Mouse (Mus musculus): Measurements from ENCODE around the gene Aaed1.
A peak's percentile ranks its signal among the peaks of the same experiment; 100 is the strongest.
"Not testable (repeated sequence)": the region's sequence is repeated elsewhere in the genome, so short reads cannot be mapped to it uniquely, and the experiment has no call there.

Aaed1 gene

DNA sequence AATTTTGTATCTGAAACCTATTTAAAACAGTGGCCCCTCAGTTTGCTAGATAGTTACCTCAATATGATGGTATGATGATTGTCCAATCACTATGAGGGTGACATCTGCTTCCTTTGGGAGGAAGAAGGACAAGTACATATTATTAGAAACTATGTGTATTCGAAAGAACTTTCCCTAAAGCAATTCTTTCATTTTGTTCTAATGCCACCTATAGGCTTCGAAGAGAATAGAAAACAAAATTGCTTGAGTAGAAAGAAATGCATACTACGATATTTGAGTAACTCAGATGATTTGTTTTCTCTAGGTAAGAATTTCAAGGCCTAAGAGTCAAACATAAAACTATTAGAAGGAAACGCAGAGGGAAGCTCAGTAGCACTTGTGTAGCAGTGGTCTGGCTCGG, 3.5 kb downstream of the Aaed1 start:
- DNase-seq (ENCODE audit: low read depth): no peak

DNA sequence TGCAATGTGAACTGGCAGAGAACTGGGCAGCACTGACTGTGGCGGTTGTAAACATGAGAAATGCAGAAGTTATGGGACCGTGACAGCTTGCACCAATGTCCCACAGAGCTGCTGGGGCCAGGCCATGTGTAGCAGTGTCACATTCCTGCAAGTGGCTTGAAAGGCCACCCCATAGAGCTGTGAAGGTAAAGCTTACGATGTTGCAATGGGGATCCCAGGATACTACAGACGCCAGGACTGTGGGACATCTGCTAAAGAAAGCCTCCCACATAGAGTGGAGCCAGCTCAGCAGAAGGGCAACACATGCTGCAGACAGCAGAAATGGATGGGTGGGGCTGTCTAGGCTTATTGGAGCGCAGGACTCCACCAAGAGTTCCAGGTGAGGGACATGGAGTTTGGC, 5.0 kb downstream of the Aaed1 start:
- DNase-seq (ENCODE audit: low read depth): no peak

DNA sequence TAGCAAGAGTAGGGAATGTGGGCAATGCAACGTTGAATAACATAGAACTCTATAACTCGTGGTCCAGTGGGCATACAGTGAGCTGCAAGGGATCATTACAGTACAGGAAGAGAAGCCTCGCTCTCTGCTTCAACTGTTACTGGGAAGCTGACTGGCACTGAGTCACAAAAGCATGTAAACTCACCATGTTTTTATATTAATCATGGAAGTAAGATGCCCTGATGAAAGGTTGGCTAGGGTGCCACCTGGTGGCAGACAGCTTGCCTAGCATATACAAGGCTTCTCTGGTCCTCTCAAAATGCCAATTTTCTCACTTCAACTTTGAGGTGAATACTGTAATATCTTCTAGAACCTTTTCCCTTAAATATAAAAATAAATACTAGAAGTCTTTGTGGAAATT, 6.4 kb downstream of the Aaed1 start:
- DNase-seq (ENCODE audit: low read depth): peak; percentile 83

DNA sequence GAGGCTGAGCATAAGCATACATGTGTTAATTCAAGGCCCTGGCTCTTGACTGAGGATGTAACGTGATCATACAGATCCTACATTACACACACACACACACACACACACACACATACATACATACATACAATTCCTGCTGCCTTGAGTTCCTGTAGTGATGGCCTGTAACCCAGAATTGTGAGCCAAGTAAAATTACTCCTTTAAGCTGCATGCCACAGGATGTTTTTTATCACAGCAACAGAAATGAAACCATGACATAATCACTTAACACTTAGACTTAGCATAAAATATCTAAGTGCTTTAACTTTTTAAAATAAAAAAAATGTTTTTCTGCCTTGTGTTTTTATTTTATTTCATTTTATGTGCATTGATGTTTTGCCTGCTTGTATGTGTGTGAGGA, 13.4 kb downstream of the Aaed1 start:
- peak; percentile 22 for DNase-seq (ENCODE audit: low read depth)

DNA sequence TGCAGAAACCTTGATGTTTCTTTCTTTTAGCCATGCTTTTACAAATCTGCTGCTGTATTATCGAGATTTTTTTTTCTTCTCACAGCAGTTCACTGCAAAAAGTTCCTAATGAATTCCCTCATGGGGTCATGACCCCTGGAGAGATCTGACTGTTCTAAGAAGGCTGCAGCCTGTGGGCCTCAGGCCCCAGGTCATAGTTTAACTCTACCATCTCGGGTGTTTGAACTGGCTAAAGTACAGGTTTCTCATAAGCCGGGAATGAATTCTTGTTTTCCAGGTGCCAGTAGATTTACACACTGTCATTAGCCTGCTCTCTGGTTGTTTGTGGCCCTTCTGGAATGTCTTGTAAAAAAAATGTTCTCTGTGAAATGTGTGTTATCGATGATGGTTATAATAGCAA, 25.7 kb downstream of the Aaed1 start:
- DNase-seq (ENCODE audit: low read depth): no peak

DNA sequence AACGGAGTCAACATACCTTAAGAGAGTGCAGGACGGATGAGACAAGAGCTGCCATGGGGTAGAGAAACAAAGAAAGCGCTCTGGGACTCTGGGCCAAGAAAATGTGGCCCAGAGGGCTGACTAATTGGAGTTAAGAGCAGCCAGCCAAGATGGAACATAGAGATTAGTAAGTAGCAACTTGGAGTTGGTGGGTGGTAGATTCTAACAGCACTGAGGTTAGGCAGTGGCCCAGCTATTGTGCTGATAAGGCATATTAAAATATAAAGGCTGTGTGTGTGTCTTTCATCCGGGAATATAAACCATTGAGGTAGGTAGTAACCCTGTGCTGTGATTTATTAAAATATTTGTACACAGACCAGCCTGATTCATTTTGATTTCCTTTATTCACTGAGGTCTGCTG, 26.2 kb downstream of the Aaed1 start:
- no peak for DNase-seq (ENCODE audit: low read depth)

DNA sequence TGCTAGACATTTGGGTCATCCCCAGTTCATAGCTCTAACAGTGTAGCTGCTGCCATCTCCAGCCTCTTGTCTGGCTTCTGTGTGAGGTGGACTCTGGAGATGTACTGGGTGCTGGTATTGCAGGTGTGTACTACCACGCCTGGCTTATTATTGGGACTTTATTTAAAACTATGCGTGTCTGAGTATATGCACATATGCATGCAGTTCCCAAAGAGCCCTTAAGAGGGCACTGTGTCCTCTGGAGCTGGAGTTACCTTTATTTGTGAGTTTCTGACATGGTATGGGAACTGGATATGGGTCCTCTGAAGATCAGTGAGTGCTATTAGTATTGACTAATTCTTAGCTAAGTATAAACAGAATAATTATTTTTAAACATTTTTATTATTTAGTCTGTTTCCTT, 27.8 kb downstream of the Aaed1 start:
- peak; percentile 46 for DNase-seq (ENCODE audit: low read depth)

DNA sequence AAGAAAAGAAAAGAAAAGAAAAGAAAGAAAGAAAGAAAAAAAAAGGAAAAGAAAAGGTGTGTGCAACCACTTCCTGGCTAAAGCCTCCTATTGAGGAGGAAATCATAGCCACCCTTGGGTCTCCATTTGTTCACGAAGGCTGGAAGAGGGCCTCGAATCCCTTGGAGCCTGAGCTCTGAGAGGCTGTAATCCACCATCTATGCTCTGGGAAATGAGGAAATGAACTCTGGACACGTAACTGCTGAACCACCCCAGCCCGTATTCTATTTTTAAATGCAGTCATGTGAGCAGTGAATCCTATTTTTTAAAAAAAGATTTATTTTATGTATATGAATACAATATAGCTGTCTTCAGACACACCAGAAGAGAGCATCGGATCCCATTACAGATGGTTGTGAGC, 31.6 kb downstream of the Aaed1 start:
- no peak for DNase-seq (ENCODE audit: low read depth)

DNA sequence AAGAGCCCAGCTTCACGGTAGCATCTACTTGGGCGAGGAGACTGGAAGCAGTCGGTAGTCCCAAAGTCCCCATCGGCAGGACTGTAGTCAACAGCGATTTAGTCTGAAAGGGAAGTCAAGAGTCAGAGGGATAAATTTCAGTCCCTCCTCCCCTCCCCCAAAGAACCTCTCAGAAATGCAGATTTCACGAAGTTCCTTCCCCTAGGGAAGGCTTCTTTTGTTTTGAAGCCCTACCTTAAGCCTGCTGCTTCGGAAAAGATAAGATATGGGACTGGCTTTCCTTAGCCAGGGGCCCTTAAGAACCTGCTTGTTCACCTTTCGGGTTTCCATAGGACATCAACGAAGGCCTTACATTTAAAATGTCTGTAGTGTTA, 36.8 kb downstream of the Aaed1 start:
- DNase-seq (ENCODE audit: low read depth): peak; percentile 22

DNA sequence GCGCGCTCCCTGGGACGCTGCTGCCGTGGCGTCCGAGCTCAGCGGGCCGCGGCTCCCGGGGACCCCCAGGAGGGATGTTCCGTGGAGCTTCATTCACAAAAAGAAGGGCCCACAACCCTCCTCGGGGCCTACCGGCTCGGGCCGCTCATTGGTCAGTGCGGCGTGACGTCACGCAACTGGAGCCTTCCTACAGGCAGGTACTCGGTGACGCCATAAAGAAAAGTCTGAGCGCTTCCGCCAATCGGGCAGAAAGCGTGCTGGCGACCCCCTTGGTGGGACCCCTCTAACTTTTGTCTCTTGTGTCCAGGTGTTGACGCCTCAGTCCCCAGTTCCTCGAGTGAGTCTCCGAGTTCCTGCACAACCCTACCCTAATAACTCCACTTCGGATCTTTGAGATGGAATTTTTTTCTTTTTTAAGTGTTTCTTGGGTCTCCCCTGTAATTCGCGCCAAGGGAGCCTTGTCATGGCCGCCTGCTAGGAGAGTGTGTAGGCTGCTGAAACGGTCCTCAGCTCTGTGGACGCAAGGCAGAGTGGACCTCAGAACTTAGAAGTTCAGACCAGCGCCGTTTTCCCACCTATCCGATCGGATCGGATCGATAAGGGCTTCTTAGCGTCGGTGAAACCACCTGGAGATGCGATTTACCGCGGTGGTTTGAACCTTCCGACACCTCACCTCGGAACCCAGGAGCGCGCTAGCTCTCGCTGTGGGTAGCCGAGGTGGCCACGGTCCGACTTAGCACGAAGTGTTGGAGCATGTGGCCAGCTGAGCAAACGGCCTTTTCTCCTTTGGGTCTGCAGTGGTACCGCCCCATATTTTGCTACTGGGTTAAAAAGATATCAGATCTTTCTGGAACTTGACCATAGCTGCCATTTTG, 37.4 kb downstream of the Aaed1 start, which contains the start of gene Cdc14b:
Cdc14b (minus strand) TSS at position 412 of the 875 bp plus-strand sequence.
- peak; percentile 74 for DNase-seq (ENCODE audit: low read depth)

DNA sequence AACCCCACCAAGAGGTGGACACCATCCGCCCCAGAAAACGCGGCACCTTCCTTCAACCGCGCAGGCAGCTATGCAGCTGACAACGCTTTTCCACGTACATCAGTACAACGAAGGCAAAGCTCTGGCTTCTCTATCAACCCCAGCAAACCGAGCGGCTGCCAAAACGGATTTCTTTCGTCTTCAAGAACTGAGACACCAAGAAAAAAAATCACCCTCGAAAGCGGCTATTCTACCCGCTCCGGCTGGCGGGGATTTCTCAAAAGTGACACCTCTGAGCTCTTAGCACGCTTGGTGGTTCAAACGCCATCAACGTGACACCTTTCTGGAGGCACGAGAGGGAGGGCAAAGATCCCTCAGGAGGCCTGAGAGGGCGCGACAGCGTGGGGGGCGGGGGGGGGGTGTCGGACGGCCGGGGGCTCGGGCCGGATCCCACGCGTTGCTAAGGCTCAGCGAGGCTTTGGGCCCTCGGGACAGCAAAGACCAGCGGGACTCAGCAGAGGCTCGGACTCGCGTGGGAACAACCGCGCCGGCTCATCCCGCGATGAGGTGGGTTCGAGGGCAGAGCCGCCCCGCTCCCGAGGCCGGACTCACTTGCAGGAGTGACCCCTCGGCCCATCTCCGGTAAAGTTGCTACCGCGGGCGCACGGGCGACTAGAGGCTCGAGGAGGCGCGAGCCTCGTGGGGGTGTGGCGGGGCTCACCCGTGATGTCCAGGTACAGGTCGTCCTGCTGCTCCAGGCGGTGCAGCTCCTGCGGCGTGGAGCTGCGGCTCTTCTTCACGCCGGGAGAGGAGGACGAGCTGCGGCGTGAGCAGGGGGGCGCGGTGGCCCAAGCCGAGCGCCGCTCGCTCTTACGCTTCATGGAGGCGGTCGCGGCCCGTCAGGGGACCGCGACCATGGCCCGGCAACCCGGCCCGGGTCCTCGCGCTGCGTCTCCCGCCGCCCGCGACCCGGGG, 38.3 kb downstream of the Aaed1 start:
- peak; percentile 70 for DNase-seq (ENCODE audit: low read depth)

DNA sequence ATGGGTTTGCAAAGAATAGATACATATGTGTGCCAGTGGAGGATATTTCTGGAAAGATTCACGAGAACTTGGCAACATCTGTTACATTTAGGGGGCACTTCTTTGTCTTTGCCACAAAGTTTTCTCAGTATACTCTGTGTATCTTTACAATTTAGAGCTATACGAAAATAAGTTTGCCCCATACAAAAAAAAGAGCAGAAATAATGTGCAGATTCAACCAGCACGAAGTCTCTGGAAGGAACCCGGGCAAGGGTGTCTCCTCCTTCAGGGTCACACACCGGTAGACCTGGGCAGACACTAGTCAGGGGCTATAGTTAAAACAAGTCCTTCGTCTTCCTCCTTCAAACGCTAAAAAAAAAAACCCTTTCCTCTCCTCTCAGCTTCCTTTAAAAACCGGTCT, 39.2 kb downstream of the Aaed1 start:
- no peak for DNase-seq (ENCODE audit: low read depth)

DNA sequence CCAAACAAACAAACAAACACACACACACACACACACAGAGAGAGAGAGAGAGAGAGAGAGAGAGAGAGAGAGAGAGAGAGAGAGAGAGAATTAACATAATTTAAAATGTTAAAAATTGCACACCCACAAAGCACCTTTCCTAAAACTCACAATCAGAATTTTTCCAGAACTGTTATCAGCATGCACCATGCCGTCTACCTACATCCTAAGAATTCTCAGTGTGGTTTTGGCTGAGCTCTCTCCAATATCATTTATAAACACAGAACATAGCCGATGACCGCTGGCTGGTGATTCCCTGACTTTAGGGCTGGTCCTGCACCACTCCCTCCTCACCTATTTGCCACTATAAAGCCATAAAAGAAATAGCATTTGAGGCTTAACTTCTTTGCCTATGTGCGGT, 44.1 kb downstream of the Aaed1 start:
- DNase-seq (ENCODE audit: low read depth): no peak

DNA sequence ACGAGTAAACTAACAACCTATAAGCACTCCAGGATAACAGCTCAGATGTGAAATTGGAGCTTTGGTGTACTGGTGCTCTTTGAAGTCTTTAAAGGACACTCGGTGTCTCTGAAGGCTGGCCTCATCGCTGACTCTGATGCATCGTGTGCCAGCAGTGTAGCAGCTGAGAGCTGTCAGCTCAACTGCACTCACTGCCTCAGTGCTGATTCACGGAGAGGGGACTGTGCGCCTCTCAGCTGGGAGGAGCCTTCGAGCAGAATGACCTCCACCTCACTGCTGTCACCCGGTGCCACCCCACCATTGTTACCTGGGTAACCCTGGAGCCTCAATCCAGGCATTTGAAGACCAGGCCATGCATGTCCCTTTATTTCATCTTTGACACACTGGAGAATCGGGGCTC, 45.4 kb downstream of the Aaed1 start:
- no peak for DNase-seq (ENCODE audit: low read depth)

DNA sequence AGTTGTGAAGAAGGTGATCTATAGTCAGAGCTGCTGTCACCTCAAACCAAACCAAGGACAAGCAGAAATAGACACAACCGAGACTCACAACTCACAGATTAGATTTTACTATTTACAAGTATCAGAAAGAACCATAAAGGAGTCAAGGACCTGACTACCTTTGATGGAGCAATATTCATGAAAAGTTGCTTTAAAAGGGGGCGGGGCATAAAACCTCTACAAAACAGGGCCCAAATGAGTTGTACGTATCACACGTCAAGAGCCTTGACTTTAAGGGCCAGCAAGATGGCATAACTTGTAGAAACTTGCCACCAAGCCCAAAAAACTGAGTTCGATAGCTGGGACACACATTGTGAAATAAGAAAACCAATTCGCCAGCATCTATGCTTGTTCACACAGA, 47.9 kb downstream of the Aaed1 start:
- no peak for DNase-seq (ENCODE audit: low read depth)

DNA sequence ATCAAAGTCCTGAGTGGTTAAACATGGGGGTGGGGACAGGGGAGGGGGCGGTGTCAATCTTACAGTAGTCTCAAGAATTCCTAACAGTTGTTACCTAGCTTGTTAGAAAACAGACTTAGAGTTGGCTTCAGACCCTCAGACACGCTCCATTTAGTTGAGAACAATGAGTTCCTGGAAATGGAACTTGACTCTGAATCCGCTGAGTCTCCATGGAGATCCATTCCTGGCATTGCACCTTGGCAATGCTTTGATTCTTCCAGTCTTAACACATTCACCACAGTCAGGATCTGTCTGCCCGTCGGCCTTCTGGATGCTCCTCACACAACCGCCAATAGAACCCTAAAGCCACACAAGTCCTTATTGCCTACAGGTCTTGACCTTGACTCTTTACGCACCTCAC, 52.6 kb downstream of the Aaed1 start:
- no peak for DNase-seq (ENCODE audit: low read depth)

DNA sequence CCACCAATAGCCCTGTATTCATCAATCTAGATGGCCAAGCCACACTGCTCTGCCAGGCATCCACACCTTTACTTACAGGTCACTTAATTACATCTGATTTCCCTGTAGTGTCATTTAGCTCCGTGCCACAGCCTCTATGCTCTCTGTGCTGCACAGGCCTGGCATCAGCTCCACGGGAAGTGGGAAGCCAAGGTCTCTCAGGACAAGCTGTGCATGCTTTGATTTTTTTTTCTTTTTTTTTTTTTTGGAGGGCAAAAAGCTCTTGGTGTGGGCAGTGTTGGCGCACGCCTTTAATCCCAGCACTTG, 54.0 kb downstream of the Aaed1 start:
- no peak for DNase-seq (ENCODE audit: low read depth)

DNA sequence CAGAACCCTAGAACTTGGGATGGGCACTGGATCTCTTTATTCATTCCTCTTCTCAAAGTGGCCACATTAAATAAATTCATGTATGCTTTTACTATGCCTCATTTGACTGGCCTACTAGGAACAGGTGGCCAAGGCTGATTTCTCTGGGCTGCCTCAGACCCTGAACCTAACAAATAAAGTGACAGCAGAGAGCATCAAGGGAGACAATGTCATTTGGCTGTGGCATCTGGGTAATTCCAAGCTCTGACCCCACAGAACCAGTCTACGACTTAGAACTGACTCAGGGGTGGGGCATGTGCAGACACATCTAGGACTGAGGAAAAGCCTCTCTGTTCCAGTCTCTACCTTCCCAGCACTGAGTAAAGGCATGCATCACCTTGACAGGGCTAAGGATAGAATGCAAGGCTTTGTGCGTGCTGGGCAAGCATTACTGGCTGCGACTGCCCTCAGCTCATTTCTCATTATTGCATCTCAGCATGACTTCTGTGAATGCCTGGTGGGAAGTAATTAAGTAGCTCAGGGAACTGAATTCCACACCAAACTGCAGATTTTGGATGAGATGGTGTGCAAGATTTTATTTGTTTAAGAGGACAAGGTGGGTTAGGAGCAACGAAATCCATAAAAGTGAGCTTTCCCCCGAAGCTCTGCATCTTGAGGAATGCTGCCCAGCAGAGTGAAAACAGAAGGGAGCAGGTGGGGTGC, 54.5 kb downstream of the Aaed1 start:
- DNase-seq (ENCODE audit: low read depth): no peak

DNA sequence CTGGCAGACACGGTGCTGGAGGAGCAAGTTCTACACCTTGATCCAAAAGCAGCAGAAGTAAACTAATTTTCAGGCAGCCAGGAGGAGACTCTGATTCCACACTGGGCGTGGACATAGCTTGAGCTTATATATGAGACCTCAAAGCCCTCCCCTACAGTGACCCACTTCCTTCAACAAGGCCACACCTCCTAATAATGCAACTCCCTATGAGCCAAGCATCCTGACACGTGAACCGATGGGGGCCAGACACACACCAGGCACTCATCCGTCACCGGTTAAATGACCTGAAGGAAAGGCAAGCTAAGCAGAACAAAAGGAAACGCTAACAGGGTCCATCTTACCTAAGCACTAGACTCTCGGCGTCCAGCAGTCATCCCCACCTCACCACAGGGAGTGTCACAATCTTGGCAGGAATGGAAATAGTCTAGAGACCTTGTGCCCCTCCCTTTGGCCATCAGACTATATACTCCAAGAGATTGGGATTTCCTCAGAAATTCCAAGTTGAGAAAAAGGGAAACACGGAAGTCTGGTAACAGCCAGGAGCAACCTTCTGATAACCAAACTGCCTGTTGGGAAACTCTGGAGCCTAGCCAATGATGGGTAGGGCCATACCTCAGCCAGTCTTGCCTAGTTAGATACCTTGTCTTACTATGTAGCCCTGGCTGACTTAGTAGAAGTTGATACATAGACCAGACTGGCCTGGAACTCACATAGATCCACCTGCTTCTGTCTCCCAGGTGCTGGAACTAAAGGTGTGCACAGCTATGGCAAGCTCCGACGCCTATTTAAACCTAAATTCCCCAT, 55.3 kb downstream of the Aaed1 start:
- DNase-seq (ENCODE audit: low read depth): no peak

DNA sequence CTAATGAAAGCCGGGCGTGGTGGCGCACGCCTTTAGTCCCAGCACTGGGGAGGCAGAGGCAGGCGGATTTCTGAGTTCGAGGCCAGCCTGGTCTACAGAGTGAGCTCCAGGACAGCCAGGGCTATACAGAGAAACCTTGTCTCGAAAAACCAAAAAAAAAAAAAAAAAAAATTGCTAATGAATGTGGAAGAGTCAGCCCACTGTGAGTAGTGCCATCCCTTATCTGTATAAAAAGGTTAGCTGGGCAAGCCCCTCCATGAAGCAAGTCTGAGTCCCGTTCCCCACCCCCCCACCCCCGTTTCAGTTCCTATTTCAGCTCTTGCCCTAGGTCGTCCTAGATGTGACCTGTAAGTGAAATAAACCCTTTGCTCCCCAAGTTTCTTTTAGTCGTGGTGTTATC, 58.3 kb downstream of the Aaed1 start:
- DNase-seq (ENCODE audit: low read depth): not testable (repeated sequence)

DNA sequence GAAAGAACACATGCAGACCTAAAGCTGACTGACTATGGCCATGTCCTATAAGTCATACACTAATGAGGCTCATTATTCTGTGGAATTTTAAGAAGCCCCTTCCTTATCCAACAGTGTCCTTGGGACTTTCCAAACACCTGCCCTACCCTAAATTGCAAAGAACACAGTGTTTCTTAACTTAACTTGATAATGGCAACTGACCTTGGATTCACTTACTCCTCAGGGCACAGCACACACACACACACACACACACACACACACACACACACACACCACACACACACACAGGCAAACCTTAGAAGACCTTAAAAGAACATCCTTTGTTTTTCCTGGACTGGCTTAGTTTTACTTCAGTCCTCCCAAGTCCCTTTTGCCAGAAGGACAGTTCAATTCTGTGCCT, 58.8 kb downstream of the Aaed1 start:
- no peak for DNase-seq (ENCODE audit: low read depth)

DNA sequence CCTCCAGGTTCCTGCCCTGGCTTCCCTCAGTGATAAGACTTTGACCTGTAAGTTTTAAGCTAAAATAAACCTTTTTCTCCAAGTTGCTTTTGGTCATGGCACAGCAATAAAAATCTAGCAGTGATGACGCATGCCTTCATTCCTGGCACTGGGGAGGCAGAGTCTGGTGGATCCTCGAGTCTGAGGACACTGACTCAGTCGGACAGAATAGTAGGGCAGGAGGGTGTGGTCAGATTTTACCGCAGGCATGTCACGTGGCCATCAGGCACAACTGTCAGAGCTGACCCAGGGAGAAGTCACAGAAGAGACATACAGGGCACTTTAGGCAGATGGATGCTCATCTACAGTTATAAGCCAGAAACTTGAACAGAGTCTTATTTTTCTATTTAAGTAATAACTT, 60.4 kb downstream of the Aaed1 start:
- DNase-seq (ENCODE audit: low read depth): peak; percentile 49
